Mouse (Mus musculus) testis, adult 2 months (tissue): ENCODE data around the gene Dedd2. TPM values are rescaled to one million over a fixed set of nuclear protein-coding genes. Genes with fewer than 3 reads are reported as not detected.

Source experiments
- H3K27ac ChIP-seq: fragments of 200-500 bp; 2 replicates; pipeline ENCODE4 v1.5.1; 2012; ENCODE audit warnings: low read depth, low read length; ENCODE audit not compliant: control insufficient read depth, insufficient read depth
- H3K27me3 ChIP-seq: fragments of 200-500 bp; 2 replicates; pipeline ENCODE4 v1.6.1; 2012; ENCODE audit warnings: mild to moderate bottlenecking, low read length, moderate library complexity; ENCODE audit not compliant: control insufficient read depth, insufficient read depth
- H3K36me3 ChIP-seq: fragments of 200-500 bp; 2 replicates; pipeline ENCODE4 v1.6.1; 2012; ENCODE audit warnings: mild to moderate bottlenecking, low read length; ENCODE audit not compliant: control insufficient read depth, insufficient read depth
- H3K4me1 ChIP-seq: fragments of 200-500 bp; 2 replicates; pipeline ENCODE4 v1.6.1; 2012; ENCODE audit warnings: low read length; ENCODE audit not compliant: control insufficient read depth, insufficient read depth
- H3K4me3 ChIP-seq: fragments of 200-500 bp; 2 replicates; pipeline ENCODE4 v1.5.1; 2012; ENCODE audit warnings: low read depth, mild to moderate bottlenecking, low read length, moderate library complexity, mixed read lengths; ENCODE audit not compliant: control insufficient read depth
- CTCF ChIP-seq: fragments of 200-500 bp; IDR thresholded peaks from 2 replicates; pipeline ENCODE4 v1.5.1; 2012; ENCODE audit warnings: low read depth, mild to moderate bottlenecking, inconsistent platforms, low read length, moderate library complexity; ENCODE audit not compliant: control insufficient read depth, insufficient read depth, insufficient replicate concordance
- POLR2A ChIP-seq: fragments of 200-500 bp; IDR thresholded peaks from 2 replicates; pipeline ENCODE4 v1.6.1; 2012; ENCODE audit warnings: low read depth, mild to moderate bottlenecking, inconsistent platforms, low read length, moderate library complexity; ENCODE audit not compliant: control insufficient read depth
- polyA plus RNA-seq: library from polyadenylated mRNA; depleted of rRNA; stranded (reverse); fragments of >200 nt; gene quantifications from 2 replicates; pipeline ENCODE4 v1.2.3, GENCODE M21; 2012; rRNA removed

Gene Dedd2
- polyA plus RNA-seq, 1 experiment, result 26.0 TPM

- Histone ChIP-seq H3K27ac (no peak overlapping the region), H3K27me3 (no peaks in the 10 kb centered on the region), H3K4me1 (no peaks in the 10 kb centered on the region), H3K4me3 (no peak overlapping the region), H3K36me3 (no peaks in the 10 kb centered on the region)
- TF ChIP-seq CTCF, result no peak
- no peak for TF ChIP-seq POLR2A
These were observed 64.8 kb downstream of the Dedd2 start for GRCm38 (mm10) chr7:25155469-25156157.

GRCm38 (mm10) chr7:25154648-25155047, 65.8 kb downstream of the Dedd2 start:
- TF ChIP-seq POLR2A (no peak), CTCF (no peak)
- Histone ChIP-seq H3K27me3 (no peaks in the 10 kb centered on the region), H3K4me3 (no peak overlapping the region), H3K4me1 (no peaks in the 10 kb centered on the region), H3K27ac (no peak overlapping the region), H3K36me3 (no peaks in the 10 kb centered on the region)

GRCm38 (mm10) chr7:25153841-25154240, 66.6 kb downstream of the Dedd2 start:
- Histone ChIP-seq H3K27me3 (no peaks in the 10 kb centered on the region), H3K4me1 (no peaks in the 10 kb centered on the region), H3K36me3 (no peaks in the 10 kb centered on the region), H3K27ac (no peak overlapping the region), H3K4me3 (no peak overlapping the region)
- TF ChIP-seq POLR2A (no peak), CTCF (no peak)

- H3K36me3 ChIP-seq, result no peaks in the 10 kb centered on the region
- TF ChIP-seq POLR2A (no peak), CTCF (no peak)
- H3K27me3 ChIP-seq, result no peaks in the 10 kb centered on the region
- no peak overlapping the region for H3K27ac ChIP-seq
- no peak overlapping the region for H3K4me3 ChIP-seq
- no peaks in the 10 kb centered on the region for H3K4me1 ChIP-seq
These were observed 68.4 kb downstream of the Dedd2 start for GRCm38 (mm10) chr7:25151916-25152556.

GRCm38 (mm10) chr7:25151009-25151408, 69.4 kb downstream of the Dedd2 start:
- TF ChIP-seq CTCF, result no peak
- TF ChIP-seq POLR2A, result no peak
- Histone ChIP-seq H3K27ac (no peak overlapping the region), H3K4me1 (no peaks in the 10 kb centered on the region), H3K27me3 (no peaks in the 10 kb centered on the region), H3K36me3 (no peaks in the 10 kb centered on the region), H3K4me3 (no peak overlapping the region)

- H3K27ac ChIP-seq, result no peak overlapping the region
These were observed 70.2 kb downstream of the Dedd2 start for GRCm38 (mm10) chr7:25150151-25150663.

More at GRCm38 (mm10) chr7:25150151-25150663, 70.2 kb downstream of the Dedd2 start:
- Histone ChIP-seq H3K4me3 (no peak overlapping the region), H3K27me3 (no peaks in the 10 kb centered on the region), H3K36me3 (no peaks in the 10 kb centered on the region), H3K4me1 (no peaks in the 10 kb centered on the region)
- no peak for TF ChIP-seq POLR2A
- no peak for TF ChIP-seq CTCF

Other genes with a start within 250 kb of the Dedd2 start
- 377 and 423 TPM in 2 replicates for gene Rabac1, start 247.9 kb downstream of the Dedd2 start, polyA plus RNA-seq
- gene Atp1a3, start 214.7 kb downstream of the Dedd2 start, polyA plus RNA-seq, result 0.38 and 0.44 TPM in 2 replicates
- gene Grik5, start 148.3 kb downstream of the Dedd2 start, polyA plus RNA-seq, result 83.7 and 86.7 TPM in 2 replicates
- 267 and 276 TPM in 2 replicates for gene Zfp574, start 148.0 kb downstream of the Dedd2 start, polyA plus RNA-seq
- 8.3 TPM in 2 replicates for gene Pou2f2, start 40.9 kb downstream of the Dedd2 start, polyA plus RNA-seq
- 29.4 and 31.9 TPM in 2 replicates for gene Zfp526, start 810 bp upstream of the Dedd2 start, polyA plus RNA-seq
- 91.9 and 94.8 TPM in 2 replicates for gene Gsk3a, start 17.2 kb upstream of the Dedd2 start, polyA plus RNA-seq
- 40.4 and 44.1 TPM in 2 replicates for gene Erf, start 30.1 kb upstream of the Dedd2 start, polyA plus RNA-seq
- 41.8 and 42.1 TPM in 2 replicates for gene Cic, start 47.1 kb upstream of the Dedd2 start, polyA plus RNA-seq
- gene Pafah1b3, start 77.4 kb upstream of the Dedd2 start, polyA plus RNA-seq, result 37.1 and 44.4 TPM in 2 replicates
- gene Prr19, start 80.8 kb upstream of the Dedd2 start, polyA plus RNA-seq, result 83.0 and 90.6 TPM in 2 replicates
- 1.3 TPM in 2 replicates for gene Tmem145, start 85.5 kb upstream of the Dedd2 start, polyA plus RNA-seq
- 13.0 and 17.0 TPM in 2 replicates for gene Megf8, start 96.5 kb upstream of the Dedd2 start, polyA plus RNA-seq
- gene Cnfn, start 149.1 kb upstream of the Dedd2 start, polyA plus RNA-seq, result 0.26 TPM in 1 of 2 replicates, not detected in the other
- gene Lipe, start 178.1 kb upstream of the Dedd2 start, polyA plus RNA-seq, result 250 and 254 TPM in 2 replicates
- not detected in 2 replicates for gene Cxcl17, start 192.3 kb upstream of the Dedd2 start, polyA plus RNA-seq